Mouse (Mus musculus) lung, postnatal 0 days (tissue): ENCODE measurements at regions not wholly inside any gene's neighbourhood (a gene's known extent, or its start where the extent isn't known, plus 50 kb on each side); places are given as distances from the start of the nearest gene placed in this dataset.

ENCODE experiments used
- CTCF ChIP-seq: IDR thresholded peaks from 2 replicates; pipeline ENCODE4 v1.5.1; 2016; ENCODE audit warnings: antibody characterized with exemption, mild to moderate bottlenecking
- EP300 ChIP-seq: IDR thresholded peaks from 2 replicates; pipeline ENCODE4 v1.6.1; 2016; ENCODE audit warnings: antibody characterized with exemption, mild to moderate bottlenecking, control low read depth

DNA sequence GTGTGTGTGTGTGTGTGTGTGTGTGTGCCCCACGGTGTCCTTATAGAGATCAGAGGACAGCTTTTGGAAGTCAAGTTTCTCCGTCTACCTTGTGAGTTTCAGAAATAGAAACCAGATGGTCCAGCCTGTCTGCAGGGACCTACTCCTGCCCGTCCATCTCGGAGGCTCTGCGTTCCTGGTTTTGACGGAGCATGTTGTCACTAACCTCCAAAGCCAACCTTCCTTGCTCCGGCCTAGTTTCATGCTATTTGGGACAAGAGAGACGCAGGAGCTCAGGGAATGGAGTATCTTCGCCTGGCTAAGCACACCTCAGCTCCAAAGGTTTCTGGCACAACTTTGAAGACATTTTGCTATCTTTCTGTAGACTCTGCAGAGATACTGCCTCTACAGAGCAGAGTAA lies 54.2 kb upstream of the Chd2 start:
- TF ChIP-seq CTCF (no peak), EP300 (no peak)
